Mouse (Mus musculus): ENCODE data around the gene Gpn3.

GRCm38 (mm10) chr5:122323523-122323922 lies 48.2 kb upstream of the Gpn3 start:
- TF ChIP-seq EP300 (IDR thresholded peaks at IDR 0.05; ENCODE audit: low read length) (no peak), BHLHE40 (IDR thresholded peaks at IDR 0.05; ENCODE audit: low read depth, low read length) (no peak), POLR2A (IDR thresholded peaks at IDR 0.05; ENCODE audit: low read depth, low read length) (no peak), CTCF (conservative IDR thresholded peaks at IDR 0.05 in 1 of 2, IDR thresholded peaks at IDR 0.05 in 1 of 2; ENCODE audit: low read depth in 2 of 2, low read length in 2 of 2) (no peak), ZC3H11A (IDR thresholded peaks at IDR 0.05; ENCODE audit: low read depth, low read length) (no peak), ETS1 (conservative IDR thresholded peaks at IDR 0.05; ENCODE audit: low read depth, low read length) (no peak), ZNF384 (IDR thresholded peaks at IDR 0.05; ENCODE audit: low read depth, low read length) (no peak), JUND (conservative IDR thresholded peaks at IDR 0.05; ENCODE audit: low read depth, low read length) (no peak), E2F4 (IDR thresholded peaks at IDR 0.05; ENCODE audit: insufficient replicate concordance, low read depth, low read length) (no peak), MAZ (IDR thresholded peaks at IDR 0.05; ENCODE audit: low read depth, low read length) (no peak), POLR2AphosphoS2 (IDR thresholded peaks at IDR 0.05; ENCODE audit: low read depth, low read length) (no peak), USF2 (conservative IDR thresholded peaks at IDR 0.05; ENCODE audit: low read depth, low read length) (no peak), TCF12 (IDR thresholded peaks at IDR 0.05; ENCODE audit: low read depth, low read length) (no peak)
